Mouse (Mus musculus): ENCODE measurements around the gene Igfbp1. TPM values are rescaled to one million over a fixed set of nuclear protein-coding genes. Genes with fewer than 3 reads are reported as not detected.
A peak's percentile ranks its signal among the peaks of the same experiment; 100 is the strongest.

The Igfbp1 gene
- polyA plus RNA-seq, 1 experiment from 2014 or later = 0.37 TPM

GRCm38 (mm10) chr11:7160637-7161101 lies 36.9 kb upstream of the Igfbp1 start:
- H3K27ac ChIP-seq (replicated peaks; ENCODE audit: low read depth, low read length) = no peak overlapping the region
- no peaks in the 10 kb centered on the region for H3K27me3 ChIP-seq (ENCODE audit: control insufficient read depth, insufficient read depth, low read length)
- H3K36me3 ChIP-seq (ENCODE audit: control insufficient read depth, insufficient read depth, low read length) = no peaks in the 10 kb centered on the region
- WGBS = 81% methylated on average over 4 of the region's 4 CpGs
- ATAC-seq (ENCODE audit: insufficient number of reproducible peaks, low FRiP score, low TSS enrichment, low read depth) (no peak), DNase-seq (ENCODE audit: low spot score) (no peak)
- H3K4me3 ChIP-seq (ENCODE audit: low read depth, low read length) = no peak overlapping the region
- H3K4me1 ChIP-seq (ENCODE audit: control insufficient read depth, insufficient read depth, low read length) = no peaks in the 10 kb centered on the region
- no peaks in the 10 kb centered on the region for H3K9me3 ChIP-seq (ENCODE audit: control insufficient read depth, low read length)
- no peak overlapping the region for H3K4me2 ChIP-seq (ENCODE audit: low read depth, severe bottlenecking)
- no peak overlapping the region for H3K9ac ChIP-seq (ENCODE audit: low read length)

GRCm38 (mm10) chr11:7161502-7162174 lies 35.9 kb upstream of the Igfbp1 start:
- no peaks in the 10 kb centered on the region for H3K27me3 ChIP-seq (ENCODE audit: control insufficient read depth, insufficient read depth, low read length)
- peak; percentile 53 for DNase-seq (ENCODE audit: low spot score)
- ATAC-seq (ENCODE audit: insufficient number of reproducible peaks, low FRiP score, low TSS enrichment, low read depth) = no peak
- H3K4me3 ChIP-seq (ENCODE audit: low read depth, low read length) = no peak overlapping the region
- H3K9ac ChIP-seq (ENCODE audit: low read length) = no peak overlapping the region
- H3K27ac ChIP-seq (replicated peaks; ENCODE audit: low read depth, low read length) = no peak overlapping the region
- H3K4me2 ChIP-seq (ENCODE audit: low read depth, severe bottlenecking) = no peak overlapping the region
- no peaks in the 10 kb centered on the region for H3K4me1 ChIP-seq (ENCODE audit: control insufficient read depth, insufficient read depth, low read length)
- H3K9me3 ChIP-seq (ENCODE audit: control insufficient read depth, low read length) = no peaks in the 10 kb centered on the region
- 81% methylated on average over 8 of the region's 8 CpGs for WGBS
- H3K36me3 ChIP-seq (ENCODE audit: control insufficient read depth, insufficient read depth, low read length) = no peaks in the 10 kb centered on the region

- Histone ChIP-seq H3K4me3 (ENCODE audit: low read depth, low read length) (no peak overlapping the region), H3K9me3 (ENCODE audit: control insufficient read depth, low read length) (no peaks in the 10 kb centered on the region), H3K4me2 (ENCODE audit: low read depth, severe bottlenecking) (no peak overlapping the region), H3K4me1 (ENCODE audit: control insufficient read depth, insufficient read depth, low read length) (no peaks in the 10 kb centered on the region), H3K36me3 (ENCODE audit: control insufficient read depth, insufficient read depth, low read length) (no peaks in the 10 kb centered on the region), H3K27ac (replicated peaks; ENCODE audit: low read depth, low read length) (no peak overlapping the region), H3K9ac (ENCODE audit: low read length) (no peak overlapping the region), H3K27me3 (ENCODE audit: control insufficient read depth, insufficient read depth, low read length) (no peaks in the 10 kb centered on the region)
- no peak for ATAC-seq (ENCODE audit: insufficient number of reproducible peaks, low FRiP score, low TSS enrichment, low read depth)
- WGBS = 88% methylated on average over 4 of the region's 4 CpGs
- no peak for DNase-seq (ENCODE audit: low spot score)
Observed at GRCm38 (mm10) chr11:7164416-7164815, 33.2 kb upstream of the Igfbp1 start.

GRCm38 (mm10) chr11:7169645-7170044 lies 27.9 kb upstream of the Igfbp1 start:
- ATAC-seq (ENCODE audit: insufficient number of reproducible peaks, low FRiP score, low TSS enrichment, low read depth) (no peak), DNase-seq (ENCODE audit: low spot score) (no peak)
- no peak overlapping the region for H3K4me2 ChIP-seq (ENCODE audit: low read depth, severe bottlenecking)
- H3K4me3 ChIP-seq (ENCODE audit: low read depth, low read length) = no peak overlapping the region
- H3K27me3 ChIP-seq (ENCODE audit: control insufficient read depth, insufficient read depth, low read length) = no peaks in the 10 kb centered on the region
- H3K27ac ChIP-seq (replicated peaks; ENCODE audit: low read depth, low read length) = no peak overlapping the region
- H3K36me3 ChIP-seq (ENCODE audit: control insufficient read depth, insufficient read depth, low read length) = no peaks in the 10 kb centered on the region
- no peak overlapping the region for H3K9ac ChIP-seq (ENCODE audit: low read length)
- H3K4me1 ChIP-seq (ENCODE audit: control insufficient read depth, insufficient read depth, low read length) = no peaks in the 10 kb centered on the region
- no peaks in the 10 kb centered on the region for H3K9me3 ChIP-seq (ENCODE audit: control insufficient read depth, low read length)
- 95% methylated on average over 1 of the region's 1 CpGs for WGBS

- H3K27me3 ChIP-seq (ENCODE audit: control insufficient read depth, insufficient read depth, low read length) = no peaks in the 10 kb centered on the region
- H3K9ac ChIP-seq (ENCODE audit: low read length) = no peak overlapping the region
- no peak overlapping the region for H3K4me3 ChIP-seq (ENCODE audit: low read depth, low read length)
- DNase-seq (ENCODE audit: low spot score) = no peak
- no peak overlapping the region for H3K27ac ChIP-seq (replicated peaks; ENCODE audit: low read depth, low read length)
- H3K9me3 ChIP-seq (ENCODE audit: control insufficient read depth, low read length) = no peaks in the 10 kb centered on the region
- no peaks in the 10 kb centered on the region for H3K4me1 ChIP-seq (ENCODE audit: control insufficient read depth, insufficient read depth, low read length)
- no peak for ATAC-seq (ENCODE audit: insufficient number of reproducible peaks, low FRiP score, low TSS enrichment, low read depth)
- WGBS = 84% methylated on average over 6 of the region's 6 CpGs
- no peak overlapping the region for H3K4me2 ChIP-seq (ENCODE audit: low read depth, severe bottlenecking)
- H3K36me3 ChIP-seq (ENCODE audit: control insufficient read depth, insufficient read depth, low read length) = no peaks in the 10 kb centered on the region
Observed at GRCm38 (mm10) chr11:7173664-7174063, 23.9 kb upstream of the Igfbp1 start.

- Histone ChIP-seq H3K27me3 (ENCODE audit: control insufficient read depth, insufficient read depth, low read length) (no peaks in the 10 kb centered on the region), H3K4me1 (ENCODE audit: control insufficient read depth, insufficient read depth, low read length) (no peaks in the 10 kb centered on the region), H3K4me3 (ENCODE audit: low read depth, low read length) (no peak overlapping the region), H3K9ac (ENCODE audit: low read length) (no peak overlapping the region), H3K9me3 (ENCODE audit: control insufficient read depth, low read length) (no peaks in the 10 kb centered on the region), H3K36me3 (ENCODE audit: control insufficient read depth, insufficient read depth, low read length) (no peaks in the 10 kb centered on the region), H3K27ac (replicated peaks; ENCODE audit: low read depth, low read length) (no peak overlapping the region), H3K4me2 (ENCODE audit: low read depth, severe bottlenecking) (no peak overlapping the region)
- DNase-seq (ENCODE audit: low spot score) (no peak), ATAC-seq (ENCODE audit: insufficient number of reproducible peaks, low FRiP score, low TSS enrichment, low read depth) (no peak)
- 76% methylated on average over 4 of the region's 4 CpGs for WGBS
Observed at GRCm38 (mm10) chr11:7178724-7179123, 18.9 kb upstream of the Igfbp1 start.

GRCm38 (mm10) chr11:7179276-7179675 lies 18.3 kb upstream of the Igfbp1 start:
- ATAC-seq (ENCODE audit: insufficient number of reproducible peaks, low FRiP score, low TSS enrichment, low read depth) = no peak
- H3K27me3 ChIP-seq (ENCODE audit: control insufficient read depth, insufficient read depth, low read length) = no peaks in the 10 kb centered on the region
- DNase-seq (ENCODE audit: low spot score) = no peak
- no peak overlapping the region for H3K27ac ChIP-seq (replicated peaks; ENCODE audit: low read depth, low read length)
- H3K4me3 ChIP-seq (ENCODE audit: low read depth, low read length) = no peak overlapping the region
- no peaks in the 10 kb centered on the region for H3K36me3 ChIP-seq (ENCODE audit: control insufficient read depth, insufficient read depth, low read length)
- H3K4me1 ChIP-seq (ENCODE audit: control insufficient read depth, insufficient read depth, low read length) = no peaks in the 10 kb centered on the region
- no peak overlapping the region for H3K9ac ChIP-seq (ENCODE audit: low read length)
- H3K4me2 ChIP-seq (ENCODE audit: low read depth, severe bottlenecking) = no peak overlapping the region
- no peaks in the 10 kb centered on the region for H3K9me3 ChIP-seq (ENCODE audit: control insufficient read depth, low read length)
- WGBS = 87% methylated on average over 2 of the region's 2 CpGs

GRCm38 (mm10) chr11:7182409-7183042 lies 15.1 kb upstream of the Igfbp1 start:
- Histone ChIP-seq H3K36me3 (ENCODE audit: control insufficient read depth, insufficient read depth, low read length) (no peaks in the 10 kb centered on the region), H3K4me2 (ENCODE audit: low read depth, severe bottlenecking) (no peak overlapping the region), H3K4me1 (ENCODE audit: control insufficient read depth, insufficient read depth, low read length) (no peaks in the 10 kb centered on the region), H3K9me3 (ENCODE audit: control insufficient read depth, low read length) (no peaks in the 10 kb centered on the region), H3K27ac (replicated peaks; ENCODE audit: low read depth, low read length) (no peak overlapping the region), H3K9ac (ENCODE audit: low read length) (no peak overlapping the region), H3K4me3 (ENCODE audit: low read depth, low read length) (no peak overlapping the region), H3K27me3 (ENCODE audit: control insufficient read depth, insufficient read depth, low read length) (no peaks in the 10 kb centered on the region)
- DNase-seq (ENCODE audit: low spot score) (no peak), ATAC-seq (ENCODE audit: insufficient number of reproducible peaks, low FRiP score, low TSS enrichment, low read depth) (no peak)
- 69% methylated on average over 8 of the region's 8 CpGs for WGBS
